Mouse (Mus musculus) ES-E14 (cell line): ENCODE data around the gene Cyth2.

Experiments used
- CHD2 ChIP-seq: IDR thresholded peaks from 2 replicates; pipeline ENCODE4 v1.6.1; 2014; ENCODE audit warnings: mild to moderate bottlenecking, low read depth, low read length, inconsistent platforms
- MAFK ChIP-seq: IDR thresholded peaks from 2 replicates; pipeline ENCODE4 v1.6.1; 2014; ENCODE audit warnings: mild to moderate bottlenecking, low read depth, low read length, inconsistent platforms; ENCODE audit not compliant: insufficient read depth

DNA sequence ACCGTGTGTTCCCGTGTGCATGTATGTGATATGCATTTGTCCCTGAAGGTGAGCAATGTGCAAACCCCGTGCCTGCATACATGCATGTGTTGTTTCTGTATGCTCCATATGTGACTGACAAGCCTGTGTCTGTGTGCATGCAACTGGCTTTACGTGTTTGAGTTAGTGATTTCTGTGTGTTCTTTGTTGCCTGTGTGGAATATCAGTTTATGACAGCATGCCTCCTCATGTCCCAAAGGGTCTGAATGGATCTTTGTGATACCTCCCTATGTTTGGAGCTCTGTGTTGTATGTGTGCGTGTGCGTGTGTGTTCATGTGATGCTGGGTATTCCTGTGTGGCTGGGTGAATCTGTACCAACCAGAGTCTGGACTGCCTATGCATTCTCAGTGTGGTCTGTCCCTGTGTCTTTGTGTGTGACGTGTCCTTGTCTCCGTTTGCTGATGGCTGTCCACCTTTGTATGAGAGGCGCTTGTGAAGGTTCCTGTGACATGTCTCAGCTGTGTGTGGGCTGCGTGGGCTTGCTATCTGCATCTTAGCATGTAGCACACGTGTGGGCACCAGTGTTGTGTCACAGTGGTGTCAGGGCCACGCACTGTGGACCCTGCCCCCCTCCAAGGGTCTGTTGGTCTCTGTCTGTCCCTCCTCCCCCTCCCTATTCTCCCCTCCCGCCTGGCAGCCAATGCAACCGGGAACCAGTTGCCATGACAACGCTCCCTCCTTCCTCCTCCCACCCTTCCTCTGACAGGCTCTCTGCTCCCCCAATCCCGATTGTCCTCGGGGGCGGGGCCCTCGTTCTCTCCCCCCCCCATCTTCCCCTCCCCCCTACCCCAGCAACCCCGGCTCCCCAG, 29.6 kb downstream of the Cyth2 start, which contains the start of gene Sult2b1:
- TF ChIP-seq MAFK (no peak), CHD2 (no peak)
